Mouse (Mus musculus) kidney, adult 2 months (tissue): ENCODE results near the gene Foxp1.

ENCODE experiments used
- CTCF ChIP-seq: fragments of 200-500 bp; conservative IDR thresholded peaks from 2 replicates; pipeline ENCODE4 v1.5.1; 2011; ENCODE audit warnings: low read depth, mild to moderate bottlenecking, control low read depth, low read length, moderate library complexity, mixed read lengths; ENCODE audit not compliant: insufficient read depth, insufficient read length
- POLR2A ChIP-seq: fragments of 200-500 bp; IDR thresholded peaks from one replicate; pipeline ENCODE4 v1.6.1; 2011; ENCODE audit warnings: low read depth, low read length, control low read depth

DNA sequence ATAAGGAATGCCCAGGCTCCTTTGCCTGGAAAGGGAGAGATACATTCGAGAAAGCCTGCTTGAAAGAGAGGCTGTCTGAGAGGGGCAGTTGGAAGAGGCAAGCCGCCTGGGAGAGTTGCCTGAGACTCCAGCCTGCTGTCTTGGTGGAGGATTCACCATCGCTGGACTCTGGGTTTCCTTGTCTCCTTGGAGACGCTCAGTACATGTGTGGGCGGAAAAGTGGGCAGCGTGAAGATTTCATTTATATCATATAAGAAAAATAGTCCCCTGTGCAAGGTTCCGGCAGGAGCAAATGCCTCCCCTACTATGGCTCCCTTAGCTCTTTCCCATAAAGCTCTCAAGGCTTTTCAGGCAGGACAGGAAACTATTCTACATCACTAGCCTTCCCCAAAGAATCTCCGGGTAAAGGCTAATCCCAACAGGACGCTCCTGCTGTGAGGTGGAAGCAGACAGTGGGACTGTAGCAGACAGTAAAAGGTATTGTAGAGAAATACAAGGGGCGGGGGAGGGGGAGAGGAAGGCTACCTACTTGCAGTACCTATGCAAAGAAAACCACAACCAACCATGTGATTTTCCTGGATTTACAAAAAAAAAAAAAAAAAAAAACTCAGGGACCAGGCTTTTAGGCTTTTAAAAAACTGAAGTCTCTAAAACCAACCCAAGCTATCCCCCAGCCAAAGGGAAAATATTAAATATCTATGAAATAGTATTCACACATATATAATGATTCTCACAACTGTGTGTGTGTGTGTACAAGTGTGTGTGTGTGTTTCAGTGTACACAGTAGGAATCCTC lies 443.3 kb downstream of the Foxp1 start:
- TF ChIP-seq CTCF (no peak), POLR2A (no peak)
